Mouse (Mus musculus): ENCODE measurements around the gene Klhl25.
"Not testable (repeated sequence)": the region's sequence is repeated elsewhere in the genome, so short reads cannot be mapped to it uniquely, and the experiment has no call there.

Klhl25 gene

DNA sequence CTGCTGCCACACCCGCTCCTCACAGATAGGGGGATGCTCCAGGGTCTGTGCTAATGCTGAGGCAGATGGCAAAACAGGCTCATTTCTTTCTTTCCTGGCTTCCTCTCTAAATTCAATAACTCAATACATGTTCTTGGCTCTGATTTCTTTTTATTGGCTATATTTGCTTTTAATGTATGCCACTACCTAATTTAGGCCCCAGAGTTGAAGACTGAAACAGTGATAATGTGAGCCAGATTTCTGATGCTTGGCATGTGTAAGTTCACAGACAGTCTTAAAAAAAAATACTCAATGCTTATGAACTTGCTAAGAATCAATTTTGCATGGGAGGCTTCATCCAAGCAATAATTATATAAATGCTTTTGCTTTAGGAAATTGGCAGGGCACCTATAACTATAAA, 2.2 kb upstream of the Klhl25 start:
- DNase-seq (ENCODE audit: low spot score): no peak

- DNase-seq (ENCODE audit: low spot score): no peak
Measured at GRCm38 (mm10) chr7:75846942-75847341, 1.2 kb upstream of the Klhl25 start.

- DNase-seq (ENCODE audit: low spot score): no peak
Measured at GRCm38 (mm10) chr7:75847489-75847888, 621 bp upstream of the Klhl25 start.

- no peak for DNase-seq (ENCODE audit: low spot score)
Measured at GRCm38 (mm10) chr7:75848776-75849670, 913 bp downstream of the Klhl25 start.

GRCm38 (mm10) chr7:75850396-75850795, 2.3 kb downstream of the Klhl25 start:
- not testable (repeated sequence) for DNase-seq (ENCODE audit: low spot score)

DNA sequence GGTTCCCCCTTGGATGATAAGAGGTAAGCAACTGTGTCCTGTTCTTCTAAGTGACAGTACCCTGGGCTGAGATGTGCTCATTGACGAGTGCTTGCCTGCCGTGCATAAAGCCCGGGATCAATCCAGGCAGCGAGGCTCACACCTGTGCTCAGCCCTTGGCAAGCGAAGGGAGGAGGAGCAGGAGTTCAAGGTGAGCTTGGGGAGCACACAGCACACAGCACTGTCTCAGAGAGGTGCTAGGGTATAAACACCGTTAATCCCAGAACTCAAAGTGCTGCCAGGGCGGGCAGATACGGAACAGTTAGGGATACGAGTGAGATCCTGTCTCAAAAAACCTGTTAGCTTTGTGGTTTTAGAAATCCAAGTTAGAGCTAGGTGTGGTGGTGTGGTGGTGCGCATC, 3.2 kb downstream of the Klhl25 start:
- no peak for DNase-seq (ENCODE audit: low spot score)

DNA sequence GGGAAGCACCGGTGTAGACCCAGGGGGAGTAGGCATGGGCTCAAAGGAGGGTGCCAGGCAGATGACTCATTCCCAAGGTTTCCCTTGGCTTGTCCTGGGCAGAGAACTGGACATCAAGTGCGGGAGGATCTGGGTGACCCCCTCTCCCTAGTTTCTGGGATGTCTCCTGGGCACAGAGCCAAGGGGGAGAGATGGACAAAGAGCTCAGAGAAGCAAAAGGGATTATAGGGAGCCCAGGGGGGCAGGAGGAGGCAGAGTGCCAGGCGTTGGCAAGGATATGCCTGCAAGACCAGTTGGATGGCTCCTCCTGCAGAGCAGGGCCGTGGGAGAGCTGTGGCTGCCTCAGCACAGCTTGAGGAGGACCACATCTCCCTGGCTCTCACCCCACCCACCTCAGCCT, 4.3 kb downstream of the Klhl25 start:
- DNase-seq (ENCODE audit: low spot score): no peak

DNA sequence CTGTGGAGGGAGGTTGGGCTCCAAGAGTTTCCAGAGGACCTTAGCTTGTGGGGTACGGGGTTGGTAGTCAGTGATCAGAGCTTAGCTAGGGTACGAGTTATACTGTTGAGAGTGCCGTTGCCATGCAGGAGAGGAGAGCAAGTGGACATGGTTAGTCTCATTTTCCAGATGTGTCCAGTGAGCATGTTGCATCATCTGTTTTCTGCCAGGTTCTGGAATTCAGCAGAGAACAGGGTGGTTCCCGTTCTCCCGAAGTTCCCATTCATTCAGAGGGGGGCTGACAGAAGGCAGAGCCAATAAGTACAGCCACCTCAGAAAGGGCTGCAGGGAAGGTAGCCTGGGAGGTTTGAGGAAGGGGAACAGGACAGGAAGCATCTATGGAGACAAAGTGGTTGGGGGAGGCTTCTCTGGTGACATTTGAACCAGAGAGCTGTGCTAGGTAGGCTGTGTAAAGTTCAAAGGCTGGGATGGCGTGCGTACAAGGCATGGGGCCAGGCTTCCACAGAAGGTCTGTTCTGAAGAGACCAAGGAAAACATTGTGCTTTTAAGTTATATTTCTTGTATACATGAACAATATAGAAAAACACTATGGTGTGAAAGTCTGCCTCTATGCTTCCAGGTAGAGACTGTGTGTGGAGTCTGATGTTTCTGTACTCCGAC, 5.2 kb downstream of the Klhl25 start:
- no peak for DNase-seq (ENCODE audit: low spot score)

- DNase-seq (ENCODE audit: low spot score): no peak
Measured at GRCm38 (mm10) chr7:75854231-75854925, 6.3 kb downstream of the Klhl25 start.

GRCm38 (mm10) chr7:75855028-75855427, 6.9 kb downstream of the Klhl25 start:
- DNase-seq (ENCODE audit: low spot score): no peak

- DNase-seq (ENCODE audit: low spot score): no peak
Measured at GRCm38 (mm10) chr7:75856259-75856658, 8.1 kb downstream of the Klhl25 start.

DNA sequence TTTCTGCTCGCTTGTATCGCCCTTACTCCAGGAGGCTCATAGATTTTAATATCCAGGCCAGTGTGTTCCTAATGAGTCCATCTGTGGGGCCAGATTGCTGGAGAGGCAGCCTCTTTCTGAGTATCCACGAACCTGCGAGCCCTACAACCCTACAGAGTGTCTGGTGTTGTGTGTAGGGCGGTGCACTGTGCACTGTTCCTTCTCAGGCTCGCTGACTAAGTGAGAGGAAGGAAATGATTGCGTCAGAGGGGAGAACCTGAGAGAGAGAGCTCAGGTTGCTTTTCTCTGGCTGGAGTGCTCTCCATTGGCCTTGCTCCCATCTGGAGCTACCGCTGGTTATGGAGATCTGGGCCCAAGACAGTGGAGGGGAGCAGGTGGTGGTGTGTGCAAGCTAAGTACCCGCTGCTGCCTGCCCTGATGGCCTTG, 11.7 kb downstream of the Klhl25 start:
- no peak for DNase-seq (ENCODE audit: low spot score)

DNA sequence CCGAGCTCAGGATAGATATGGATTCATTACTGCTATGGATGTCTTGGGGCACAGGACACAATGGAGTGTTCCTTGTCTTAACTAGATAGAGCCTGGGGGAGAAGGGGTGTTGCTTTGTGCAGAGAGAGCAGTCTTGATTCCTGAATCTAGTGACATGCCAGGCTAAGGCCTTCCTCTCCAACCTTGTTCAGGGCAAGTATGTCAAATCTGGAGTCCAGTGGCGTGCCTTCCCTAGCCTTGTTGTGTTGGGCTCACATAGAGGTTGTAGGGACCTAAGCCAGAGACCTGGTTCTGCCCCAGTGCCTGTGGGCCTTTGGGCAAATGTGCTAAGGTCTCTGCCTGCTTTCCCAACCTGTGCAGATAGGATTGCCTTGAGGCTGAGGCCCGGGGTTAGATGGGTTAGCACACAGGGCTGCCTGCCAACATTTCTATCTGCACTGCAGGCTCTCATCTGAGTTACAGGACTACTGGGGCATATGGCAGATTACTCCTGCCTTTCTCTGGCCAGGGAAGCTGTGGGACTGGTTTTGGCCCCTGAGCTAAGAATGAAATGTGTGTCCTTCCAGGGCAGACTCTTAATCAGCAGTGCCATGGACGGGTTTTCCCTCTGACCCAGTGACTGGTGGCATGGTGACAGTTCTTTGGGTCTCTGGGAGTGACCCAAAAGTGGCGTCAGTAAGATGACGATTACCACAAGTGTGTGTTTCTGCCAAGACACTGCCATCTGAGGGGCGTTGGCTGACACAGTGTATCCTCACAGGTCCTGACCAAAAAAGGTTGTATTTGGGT, 13.7 kb downstream of the Klhl25 start:
- not testable (repeated sequence) for DNase-seq (ENCODE audit: low spot score)

GRCm38 (mm10) chr7:75862427-75862781, 14.3 kb downstream of the Klhl25 start:
- not testable (repeated sequence) for DNase-seq (ENCODE audit: low spot score)

- not testable (repeated sequence) for DNase-seq (ENCODE audit: low spot score)
Measured at GRCm38 (mm10) chr7:75863248-75863911, 15.3 kb downstream of the Klhl25 start.

DNA sequence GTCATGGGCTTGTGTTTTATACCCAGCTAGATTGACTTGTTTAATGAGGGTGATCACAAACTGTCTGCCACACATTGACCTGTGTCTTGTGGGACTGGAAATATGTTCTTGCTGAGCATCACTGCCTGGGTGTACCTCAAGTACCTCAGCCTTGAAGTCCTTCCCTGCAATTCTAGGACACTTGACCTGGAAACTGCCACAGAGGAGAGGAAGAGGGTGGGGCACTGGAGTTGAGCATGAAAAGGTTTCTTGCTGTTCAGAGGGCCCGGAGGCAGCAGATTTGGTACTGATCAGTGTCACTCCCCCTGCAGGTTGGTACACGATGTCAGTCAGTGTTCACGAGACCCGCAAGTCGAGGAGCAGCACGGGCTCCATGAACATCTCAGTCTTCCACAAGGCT, 16.9 kb downstream of the Klhl25 start:
- DNase-seq (ENCODE audit: low spot score): no peak

DNA sequence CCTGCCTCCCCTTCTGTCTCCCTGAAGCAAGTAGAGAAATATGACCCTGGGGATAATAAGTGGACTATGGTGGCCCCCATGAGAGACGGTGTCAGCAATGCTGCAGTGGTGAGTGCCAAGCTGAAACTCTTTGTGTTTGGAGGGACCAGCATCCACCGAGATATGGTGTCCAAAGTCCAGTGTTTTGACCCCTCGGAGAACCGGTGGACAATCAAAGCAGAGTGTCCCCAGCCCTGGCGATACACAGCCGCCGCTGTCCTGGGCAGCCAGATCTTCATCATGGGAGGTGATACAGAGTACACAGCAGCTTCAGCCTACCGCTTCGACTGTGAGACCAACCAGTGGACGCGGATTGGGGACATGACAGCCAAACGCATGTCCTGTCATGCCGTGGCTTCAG, 18.4 kb downstream of the Klhl25 start:
- no peak for DNase-seq (ENCODE audit: low spot score)

- DNase-seq (ENCODE audit: low spot score): no peak
Measured at GRCm38 (mm10) chr7:75868687-75869086, 20.6 kb downstream of the Klhl25 start.

DNA sequence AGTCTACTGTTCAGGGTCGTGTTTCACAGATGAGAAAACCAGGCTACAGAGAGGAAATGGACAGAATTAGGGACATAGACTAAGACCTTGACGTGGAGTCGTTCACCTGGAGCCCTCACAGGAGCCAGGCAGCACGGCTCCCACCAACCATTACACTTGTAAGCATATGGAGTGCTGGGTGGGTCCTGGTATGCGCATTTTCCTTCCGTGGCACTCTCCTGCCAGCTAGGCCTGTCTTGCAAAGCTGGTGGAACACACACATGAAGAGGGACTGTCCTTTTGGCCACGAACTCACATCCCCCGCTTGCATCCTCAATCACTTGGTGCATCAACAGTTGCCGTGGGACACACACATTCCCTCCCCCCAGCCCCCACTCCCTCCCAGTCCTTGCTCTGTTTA, 22.4 kb downstream of the Klhl25 start:
- no peak for DNase-seq (ENCODE audit: low spot score)

DNA sequence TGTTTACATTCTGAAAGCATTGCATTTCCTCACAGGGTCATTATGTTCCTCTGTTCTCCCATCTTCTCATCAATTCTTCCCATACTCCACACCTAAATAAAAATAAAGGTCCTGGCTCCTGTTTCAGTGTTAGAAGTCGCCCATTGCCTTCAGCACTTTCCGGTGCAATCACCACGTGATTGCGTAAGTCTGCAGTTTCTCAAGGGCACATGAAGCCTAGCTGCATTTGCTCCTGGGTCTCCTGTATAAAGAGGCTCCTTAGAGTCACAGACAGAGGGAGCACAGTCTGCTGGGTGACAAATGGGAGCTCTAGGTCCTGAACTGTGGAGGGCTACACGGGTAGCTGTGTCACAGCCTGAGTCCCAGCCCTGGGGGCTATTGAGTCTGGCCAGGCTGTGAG, 24.1 kb downstream of the Klhl25 start:
- DNase-seq (ENCODE audit: low spot score): no peak

- DNase-seq (ENCODE audit: low spot score): no peak
Measured at GRCm38 (mm10) chr7:75872697-75873096, 24.6 kb downstream of the Klhl25 start.

- DNase-seq (ENCODE audit: low spot score): no peak
Measured at GRCm38 (mm10) chr7:75873216-75873615, 25.1 kb downstream of the Klhl25 start.

Data from c-Kit-positive CD71-positive TER-119-positive erythroid progenitor cells, embryonic 14.5 days (primary cell).